Mouse (Mus musculus) forebrain, embryonic 11.5 days (tissue): ENCODE measurements around the gene Vmo1. TPM values are rescaled to one million over a fixed set of nuclear protein-coding genes. Genes with fewer than 3 reads are reported as not detected.

Experiments used
- polyA plus RNA-seq: library from polyadenylated mRNA; unstranded; fragments of >200 nt; fragmentation: Nextera tagmentation; extraction: Ambion mirVana; gene quantifications from 2 replicates; pipeline ENCODE4 v1.2.1, GENCODE M21; 2014

The Vmo1 gene
- polyA plus RNA-seq, 1 experiment from 2014 or later, result not detected

Other genes with a start within 250 kb of the Vmo1 start
- not detected in 2 replicates for gene Alox12e, start 192.0 kb downstream of the Vmo1 start, polyA plus RNA-seq
- gene Alox15, start 162.6 kb downstream of the Vmo1 start, polyA plus RNA-seq, result 0.17 and 0.21 TPM in 2 replicates
- gene Pelp1, start 104.6 kb downstream of the Vmo1 start, polyA plus RNA-seq, result 51.0 and 52.2 TPM in 2 replicates
- gene Arrb2, start 82.0 kb downstream of the Vmo1 start, polyA plus RNA-seq, result 44.0 and 47.9 TPM in 2 replicates
- 40.9 and 46.0 TPM in 2 replicates for gene Med11, start 62.7 kb downstream of the Vmo1 start, polyA plus RNA-seq
- 0.21 and 0.27 TPM in 2 replicates for gene Zmynd15, start 55.2 kb downstream of the Vmo1 start, polyA plus RNA-seq
- 0.81 and 1.1 TPM in 2 replicates for gene Cxcl16, start 54.6 kb downstream of the Vmo1 start, polyA plus RNA-seq
- gene Tm4sf5, start 9.4 kb downstream of the Vmo1 start, polyA plus RNA-seq, result 0.91 TPM in 1 of 2 replicates, not detected in the other
- 0.35 and 0.56 TPM in 2 replicates for gene Gltpd2, start 4.6 kb upstream of the Vmo1 start, polyA plus RNA-seq
- 812 and 901 TPM in 2 replicates for gene Psmb6, start 10.8 kb upstream of the Vmo1 start, polyA plus RNA-seq
- not detected in 2 replicates for gene Gm40193, start 18.3 kb upstream of the Vmo1 start, polyA plus RNA-seq
- gene Pld2, start 25.4 kb upstream of the Vmo1 start, polyA plus RNA-seq, result 3.2 and 3.8 TPM in 2 replicates
- gene Mink1, start 48.3 kb upstream of the Vmo1 start, polyA plus RNA-seq, result 17.7 and 21.1 TPM in 2 replicates
- gene 4930544D05Rik, start 101.2 kb upstream of the Vmo1 start, polyA plus RNA-seq, result not detected in 2 replicates
- gene Chrne, start 104.6 kb upstream of the Vmo1 start, polyA plus RNA-seq, result not detected in 2 replicates
- gene Gp1ba, start 124.5 kb upstream of the Vmo1 start, polyA plus RNA-seq, result 1.1 and 1.3 TPM in 2 replicates
- gene Rnf167, start 132.6 kb upstream of the Vmo1 start, polyA plus RNA-seq, result 88.0 and 90.0 TPM in 2 replicates
- 129 and 137 TPM in 2 replicates for gene Slc25a11, start 132.9 kb upstream of the Vmo1 start, polyA plus RNA-seq
- 1,387 and 1,399 TPM in 2 replicates for gene Pfn1, start 140.0 kb upstream of the Vmo1 start, polyA plus RNA-seq
- 16.6 and 17.4 TPM in 2 replicates for gene Eno3, start 142.6 kb upstream of the Vmo1 start, polyA plus RNA-seq
- 160 and 167 TPM in 2 replicates for gene Spag7, start 154.8 kb upstream of the Vmo1 start, polyA plus RNA-seq
- 10.8 and 11.4 TPM in 2 replicates for gene Camta2, start 173.5 kb upstream of the Vmo1 start, polyA plus RNA-seq
- 0.65 and 1.3 TPM in 2 replicates for gene Inca1, start 185.5 kb upstream of the Vmo1 start, polyA plus RNA-seq
- gene Kif1c, start 185.9 kb upstream of the Vmo1 start, polyA plus RNA-seq, result 6.4 and 6.9 TPM in 2 replicates
- 9.2 and 10.4 TPM in 2 replicates for gene Zfp3, start 249.6 kb upstream of the Vmo1 start, polyA plus RNA-seq